Mouse (Mus musculus): ENCODE results near the gene Ints3.

Ints3 gene

GRCm38 (mm10) chr3:90389511-90390490 is 43.6 kb downstream of the Ints3 start, which contains the start of gene Slc27a3:
Slc27a3 (minus strand) TSS chr3:90389938.
- DNase-seq = peak; percentile 72 to 82

- DNase-seq = peak; percentile 74 to 84
These were observed 44.5 kb downstream of the Ints3 start for GRCm38 (mm10) chr3:90388726-90389510.

- no peak for DNase-seq
These were observed 45.2 kb downstream of the Ints3 start for GRCm38 (mm10) chr3:90388192-90388591.

- DNase-seq = peak; percentile 52 to 54
These were observed 45.9 kb downstream of the Ints3 start for GRCm38 (mm10) chr3:90387483-90387882.

GRCm38 (mm10) chr3:90386817-90387216 is 46.6 kb downstream of the Ints3 start:
- DNase-seq = no peak

GRCm38 (mm10) chr3:90384851-90385375 is 48.5 kb downstream of the Ints3 start:
- DNase-seq = peak; percentile 43 to 58

- DNase-seq = no peak
These were observed 49.7 kb downstream of the Ints3 start for GRCm38 (mm10) chr3:90383690-90384089.

GRCm38 (mm10) chr3:90381727-90382126 is 51.7 kb downstream of the Ints3 start:
- no peak for DNase-seq

GRCm38 (mm10) chr3:90378496-90378895 is 54.9 kb downstream of the Ints3 start:
- no peak for DNase-seq

- DNase-seq = no peak
These were observed 57.2 kb downstream of the Ints3 start for GRCm38 (mm10) chr3:90376247-90376585.

- DNase-seq = no peak
These were observed 57.7 kb downstream of the Ints3 start for GRCm38 (mm10) chr3:90375562-90376246.

- DNase-seq = no peak
These were observed 59.1 kb downstream of the Ints3 start for GRCm38 (mm10) chr3:90374368-90374767.

GRCm38 (mm10) chr3:90373432-90374028 is 59.9 kb downstream of the Ints3 start:
- DNase-seq = peak; percentile 80 to 86

- DNase-seq = no peak
These were observed 60.6 kb downstream of the Ints3 start for GRCm38 (mm10) chr3:90372817-90373216.

- DNase-seq = no peak
These were observed 61.6 kb downstream of the Ints3 start for GRCm38 (mm10) chr3:90371857-90372256.

GRCm38 (mm10) chr3:90369041-90369440 is 64.4 kb downstream of the Ints3 start:
- no peak for DNase-seq

GRCm38 (mm10) chr3:90367001-90367632 is 66.3 kb downstream of the Ints3 start:
- DNase-seq = no peak

GRCm38 (mm10) chr3:90362346-90362745 is 71.1 kb downstream of the Ints3 start:
- no peak for DNase-seq

- no peak for DNase-seq
These were observed 71.9 kb downstream of the Ints3 start for GRCm38 (mm10) chr3:90361476-90361875.

- DNase-seq = no peak
These were observed 74.2 kb downstream of the Ints3 start for GRCm38 (mm10) chr3:90359230-90359629.

GRCm38 (mm10) chr3:90357959-90358358 is 75.5 kb downstream of the Ints3 start:
- DNase-seq = no peak

GRCm38 (mm10) chr3:90347847-90348246 is 85.6 kb downstream of the Ints3 start:
- DNase-seq = no peak
